Mouse (Mus musculus): ENCODE measurements around the gene Pacs2.

Gene Pacs2

DNA sequence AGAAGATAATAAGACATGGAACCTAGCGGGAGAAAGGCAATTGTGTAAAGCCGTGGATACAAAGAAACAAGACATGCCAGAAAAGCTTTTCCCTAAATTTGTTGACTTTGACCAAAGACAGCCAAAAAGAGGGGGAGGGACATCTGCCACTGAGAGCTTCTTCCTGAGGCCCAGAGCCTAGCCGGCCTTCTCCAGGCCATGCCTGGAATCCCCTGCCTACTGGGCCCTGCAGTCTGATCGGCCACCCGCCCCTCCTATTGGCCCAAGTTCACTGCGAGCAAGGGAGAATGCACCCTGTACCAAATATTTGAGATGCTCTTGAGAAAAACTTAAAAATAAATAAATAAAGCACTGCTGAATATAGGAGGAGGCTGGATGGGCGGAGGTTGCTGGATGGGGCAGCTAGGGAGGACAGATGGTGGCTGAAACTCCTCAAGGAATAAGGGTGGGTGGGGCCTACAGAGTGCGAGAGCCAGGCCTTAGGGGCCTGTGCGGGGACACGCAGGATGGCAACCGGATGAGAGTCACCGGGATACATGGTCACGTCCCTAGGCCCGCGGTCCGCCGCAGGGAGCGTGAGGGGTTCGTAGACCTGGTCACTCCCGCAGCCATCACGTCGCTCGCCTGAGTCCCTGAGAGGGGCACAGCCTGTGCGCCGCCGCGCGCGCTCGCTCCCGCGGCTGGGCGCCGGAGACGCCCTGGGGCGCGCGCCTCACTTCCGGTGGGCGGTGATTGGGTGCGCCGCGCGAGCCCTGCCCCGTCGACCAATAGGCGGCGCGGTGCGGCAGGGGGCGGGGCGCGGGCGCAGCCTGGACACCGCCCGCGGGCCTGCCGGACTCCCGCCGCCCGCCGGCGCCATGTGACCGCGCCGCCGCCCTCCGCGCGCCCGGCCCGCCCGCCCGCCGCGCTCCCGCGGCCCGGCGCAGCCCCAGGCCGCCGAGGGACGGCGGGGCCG lies at the start of gene Pacs2:
Gene Pacs2 (plus strand): TSS at position 905 of the 955 bp plus-strand sequence.
- in situ Hi-C loops (cut with MseI, MboI) = no loop called here

DNA sequence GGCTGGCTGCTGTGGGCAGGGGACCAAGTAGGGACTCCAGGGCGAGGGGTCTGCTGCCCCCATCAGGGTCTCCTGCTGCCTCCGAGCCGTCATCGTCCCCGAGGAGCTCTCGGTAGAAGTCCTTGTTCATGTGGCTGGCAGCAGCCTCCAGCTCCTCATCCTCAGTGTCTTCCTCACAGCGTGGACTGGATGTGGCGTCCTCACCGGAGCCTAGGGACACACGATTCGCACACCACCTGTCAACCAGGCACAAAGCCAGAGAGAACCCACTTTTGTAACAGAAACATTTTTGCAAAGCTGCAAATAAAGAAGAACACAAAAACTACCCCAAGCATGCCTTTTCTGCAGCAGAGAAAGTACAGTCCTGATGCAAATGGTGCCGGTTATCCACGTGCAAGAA lies 48.5 kb upstream of the Pacs2 start:
- in situ Hi-C loops (cut with MseI, MboI) = no loop called here

GRCm38 (mm10) chr12:112968943-112969342 lies 45.4 kb upstream of the Pacs2 start:
- in situ Hi-C loops (cut with MseI, MboI) = no loop called here

- in situ Hi-C loops (cut with MseI, MboI) = no loop called here
Measured at GRCm38 (mm10) chr12:112969616-112970015, 44.7 kb upstream of the Pacs2 start.

GRCm38 (mm10) chr12:112974736-112975135 lies 39.6 kb upstream of the Pacs2 start:
- in situ Hi-C loops (cut with MseI, MboI) = no loop called here

GRCm38 (mm10) chr12:112976371-112977073 lies 37.8 kb upstream of the Pacs2 start, which contains the start of gene Btbd6:
Gene Btbd6, plus strand, starts transcription at chr12:112976482.
- in situ Hi-C loops (cut with MseI, MboI) = no loop called here

GRCm38 (mm10) chr12:112977156-112977555 lies 37.2 kb upstream of the Pacs2 start:
- in situ Hi-C loops (cut with MseI, MboI) = no loop called here

GRCm38 (mm10) chr12:112982031-112982430 lies 32.3 kb upstream of the Pacs2 start:
- in situ Hi-C loops (cut with MseI, MboI) = no loop called here

- in situ Hi-C loops (cut with MseI, MboI) = no loop called here
Measured at GRCm38 (mm10) chr12:112985346-112985745, 29.0 kb upstream of the Pacs2 start.

DNA sequence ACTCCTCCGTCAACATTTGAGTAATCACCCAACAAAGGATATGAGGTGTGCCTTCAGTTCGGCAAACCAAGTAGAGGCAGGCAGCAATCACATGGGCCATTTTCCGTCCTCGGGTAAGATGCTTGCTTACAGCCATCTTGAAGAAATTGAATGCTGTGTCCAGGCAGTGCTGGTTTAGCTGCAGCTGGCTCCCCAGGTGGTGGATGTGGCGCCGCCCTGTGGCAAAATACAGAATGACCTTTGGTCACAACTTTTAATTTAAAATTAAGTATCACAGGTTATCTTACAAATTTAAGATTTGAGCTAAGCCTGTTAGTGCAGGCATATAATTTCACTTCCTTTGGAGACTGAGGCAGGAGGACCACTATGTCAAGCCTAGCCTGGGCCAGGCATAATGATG lies 26.4 kb upstream of the Pacs2 start:
- in situ Hi-C loops (cut with MseI, MboI) = no loop called here

DNA sequence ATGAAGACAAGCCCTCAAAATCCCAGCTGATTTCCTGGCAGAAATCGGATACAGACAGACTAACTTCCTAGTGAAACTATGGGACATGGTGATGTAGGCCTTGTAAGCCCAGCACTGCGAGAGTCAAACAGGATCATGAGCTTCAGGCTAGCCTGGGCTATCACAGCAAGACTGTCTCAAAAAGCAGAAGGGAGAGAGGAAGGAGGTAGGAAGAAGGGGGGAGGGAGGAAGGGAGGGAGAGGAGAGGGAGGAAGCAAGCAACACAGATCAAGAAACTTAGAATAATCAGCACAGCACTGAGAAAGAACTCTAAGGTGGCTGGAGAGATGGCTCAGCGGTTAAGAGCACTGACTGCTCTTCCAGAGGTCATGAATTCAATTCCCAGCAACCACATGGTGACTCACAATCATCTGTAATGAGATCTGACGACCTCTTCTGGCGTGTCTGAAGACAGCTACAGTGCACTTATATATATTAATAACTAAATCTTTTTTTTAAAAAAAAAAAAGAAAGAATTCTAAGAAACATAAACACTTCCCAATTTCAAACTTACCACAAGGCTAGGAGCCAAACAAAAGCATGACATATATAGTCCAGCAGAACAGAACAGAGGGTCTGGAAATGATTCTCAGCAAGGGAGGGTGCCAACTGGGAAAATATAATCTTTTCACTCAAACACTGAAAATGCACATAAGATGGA lies 23.5 kb upstream of the Pacs2 start:
- in situ Hi-C loops (cut with MseI, MboI) = no loop called here

GRCm38 (mm10) chr12:112991444-112991843 lies 22.9 kb upstream of the Pacs2 start:
- in situ Hi-C loops (cut with MseI, MboI) = no loop called here

- in situ Hi-C loops (cut with MseI, MboI) = no loop called here
Measured at GRCm38 (mm10) chr12:112994153-112994552, 20.2 kb upstream of the Pacs2 start.

DNA sequence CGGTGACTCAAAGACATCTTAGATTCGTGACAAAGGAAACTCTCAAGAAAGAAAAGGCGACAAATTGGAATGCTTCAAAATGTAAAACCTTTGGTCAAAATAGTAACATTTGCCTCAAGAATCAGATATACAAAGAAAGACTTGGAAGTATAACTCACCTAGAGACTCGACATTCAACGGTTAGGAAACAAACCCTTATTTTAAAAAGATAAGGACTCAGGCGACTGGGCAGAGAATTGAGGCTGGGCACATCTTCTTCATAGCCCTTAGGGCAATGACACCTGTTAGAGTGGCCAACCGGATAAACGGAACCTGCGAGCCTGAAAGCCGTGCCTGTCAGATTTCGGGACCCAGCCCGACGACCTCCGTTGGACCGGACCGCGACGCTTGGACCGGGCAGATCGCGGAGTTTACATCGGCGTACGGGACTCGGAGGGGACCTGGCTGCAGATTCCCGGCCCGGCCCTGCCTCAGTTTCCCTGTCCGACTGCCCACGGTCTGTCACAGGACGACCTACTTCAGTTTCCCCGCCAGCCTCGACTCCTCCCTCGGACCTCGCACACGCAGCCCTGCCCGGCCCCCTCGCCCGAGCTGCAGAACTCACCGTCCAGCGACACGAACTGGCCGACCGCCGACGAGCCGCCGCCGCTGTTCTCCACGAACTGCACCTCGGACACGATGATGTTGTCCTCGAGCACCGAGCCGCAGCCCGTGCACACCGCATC lies 14.6 kb upstream of the Pacs2 start:
- in situ Hi-C loops (cut with MseI, MboI) = no loop called here

GRCm38 (mm10) chr12:113000294-113001132 lies 13.8 kb upstream of the Pacs2 start, which contains the start of gene Brf1:
Gene Brf1, minus strand, starts transcription at chr12:113000704.
- in situ Hi-C loops (cut with MseI, MboI) = no loop called here

DNA sequence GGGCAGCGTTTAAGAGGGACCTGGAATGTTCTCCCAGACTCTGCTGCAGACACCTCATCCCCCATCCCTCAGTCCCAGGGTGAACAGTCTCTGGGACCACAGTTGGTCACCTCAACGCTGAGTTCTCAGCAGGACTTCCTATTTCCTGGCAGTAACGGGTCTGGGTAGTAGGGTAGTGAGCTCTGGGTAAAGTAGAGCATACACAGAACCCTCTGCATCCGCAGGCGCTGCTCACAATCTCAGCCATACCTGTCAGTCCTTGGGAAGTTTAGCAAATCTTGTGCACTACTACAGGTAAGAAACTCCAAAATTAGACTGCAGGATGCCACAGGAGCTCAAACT lies 13.2 kb upstream of the Pacs2 start:
- in situ Hi-C loops (cut with MseI, MboI) = no loop called here

DNA sequence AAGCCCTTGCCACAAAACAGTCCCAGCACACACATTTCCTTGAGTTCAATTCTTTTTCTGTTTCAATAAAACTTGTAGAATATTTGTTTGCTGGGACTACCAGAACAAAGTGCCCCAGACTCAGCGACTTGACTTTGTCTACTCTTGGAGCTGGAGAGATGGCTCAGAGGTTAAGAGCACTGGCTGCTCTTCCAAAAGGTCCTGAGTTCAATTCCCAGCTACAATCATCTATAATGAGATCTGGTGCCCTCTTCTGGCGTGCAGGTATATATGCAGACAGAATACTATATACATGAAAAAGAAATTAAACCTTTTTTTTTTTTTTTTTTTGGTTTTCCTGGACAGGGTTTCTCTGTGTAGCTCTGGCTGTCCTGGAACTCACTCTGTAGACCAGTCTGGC lies 11.6 kb upstream of the Pacs2 start:
- in situ Hi-C loops (cut with MseI, MboI) = no loop called here

- in situ Hi-C loops (cut with MseI, MboI) = no loop called here
Measured at GRCm38 (mm10) chr12:113004011-113004410, 10.3 kb upstream of the Pacs2 start.

DNA sequence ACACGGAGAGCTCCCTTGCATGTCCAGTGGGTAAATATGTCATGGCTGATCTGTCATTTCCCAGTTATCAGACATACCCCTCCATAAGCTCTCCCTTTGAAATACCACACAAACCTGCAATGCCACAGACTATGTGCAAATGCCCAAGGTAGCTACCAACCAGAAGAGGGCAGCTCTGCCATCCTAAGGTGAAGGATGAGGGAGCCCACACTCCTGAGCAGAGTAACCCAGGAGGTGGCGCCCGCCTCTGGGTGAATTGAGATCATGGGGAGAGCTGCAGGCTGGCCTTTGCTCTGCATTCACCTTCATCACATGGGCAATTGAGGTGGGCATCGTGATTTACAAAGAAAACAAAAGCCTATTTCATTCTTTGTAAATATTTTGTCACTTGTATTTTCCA lies 9.3 kb upstream of the Pacs2 start:
- in situ Hi-C loops (cut with MseI, MboI) = no loop called here

- in situ Hi-C loops (cut with MseI, MboI) = no loop called here
Measured at GRCm38 (mm10) chr12:113011702-113012360, 2.5 kb upstream of the Pacs2 start.
